Mouse (Mus musculus) retina, embryonic 14.5 days (tissue): ENCODE measurements around the gene Gm4491.
A peak's percentile ranks its signal among the peaks of the same experiment; 100 is the strongest.

Source experiments
- DNase-seq: peaks from one replicate; pipeline ENCODE4 v3.0.0-alpha.2; 2015; ENCODE audit warnings: low spot score

The Gm4491 gene

DNA sequence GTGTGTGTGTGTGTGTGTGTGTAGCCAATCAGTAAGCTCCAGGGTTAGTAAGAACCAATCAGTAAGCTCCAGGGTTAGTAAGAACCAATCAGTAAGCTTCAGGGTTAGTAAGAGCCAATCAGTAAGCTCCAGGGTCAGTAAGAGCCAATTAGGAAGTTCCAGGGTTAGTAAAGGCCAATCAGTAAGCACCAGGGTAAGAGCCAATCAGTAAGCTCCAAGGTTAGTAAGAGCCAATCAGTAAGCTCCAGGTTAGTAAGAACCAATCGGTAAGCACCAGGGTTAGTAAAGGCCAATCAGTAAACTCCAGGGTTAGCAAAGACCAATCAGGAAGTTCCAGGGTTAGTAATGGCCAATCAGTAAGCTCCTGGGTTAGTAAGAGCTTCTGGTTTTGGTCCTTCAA lies 32.8 kb downstream of the Gm4491 start:
- no peak for DNase-seq

DNA sequence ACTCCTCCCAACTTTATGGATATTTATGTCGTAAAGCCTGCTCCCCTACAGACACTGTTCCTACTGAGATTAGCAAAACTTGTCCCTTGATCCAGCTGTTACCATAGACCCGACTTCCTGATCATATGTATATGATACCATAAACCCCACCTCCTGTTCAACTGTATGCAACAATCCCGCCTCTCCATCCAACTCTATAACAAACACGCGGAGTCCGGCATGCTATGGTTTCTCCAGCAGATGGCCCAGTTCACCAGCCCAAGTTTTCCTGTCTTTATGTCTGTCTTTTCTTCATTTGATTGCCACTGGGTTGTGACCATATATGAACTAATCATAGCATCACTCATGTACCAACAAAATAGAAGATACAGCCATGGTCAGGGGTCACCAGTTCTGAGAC lies 40.1 kb downstream of the Gm4491 start:
- no peak for DNase-seq

DNA sequence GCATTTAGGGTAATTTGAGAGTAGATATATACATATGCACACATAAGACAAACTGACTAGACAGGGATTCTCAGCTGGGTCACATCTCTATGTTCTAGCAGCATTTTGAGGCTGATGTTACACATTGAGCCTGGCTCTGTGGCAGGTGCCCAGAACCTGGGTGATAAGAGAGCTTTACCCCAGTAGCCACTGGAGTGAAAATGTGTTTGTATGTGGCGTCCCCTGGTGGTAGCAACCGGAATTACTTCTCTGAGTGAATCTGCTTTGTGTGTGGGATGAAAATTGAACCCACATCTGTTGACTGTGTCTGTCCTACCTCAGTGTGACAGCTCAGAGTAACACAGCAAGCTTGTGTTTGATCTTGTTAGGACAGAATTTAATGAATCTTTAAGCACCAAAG lies 45.8 kb downstream of the Gm4491 start:
- DNase-seq: peak; percentile 66

DNA sequence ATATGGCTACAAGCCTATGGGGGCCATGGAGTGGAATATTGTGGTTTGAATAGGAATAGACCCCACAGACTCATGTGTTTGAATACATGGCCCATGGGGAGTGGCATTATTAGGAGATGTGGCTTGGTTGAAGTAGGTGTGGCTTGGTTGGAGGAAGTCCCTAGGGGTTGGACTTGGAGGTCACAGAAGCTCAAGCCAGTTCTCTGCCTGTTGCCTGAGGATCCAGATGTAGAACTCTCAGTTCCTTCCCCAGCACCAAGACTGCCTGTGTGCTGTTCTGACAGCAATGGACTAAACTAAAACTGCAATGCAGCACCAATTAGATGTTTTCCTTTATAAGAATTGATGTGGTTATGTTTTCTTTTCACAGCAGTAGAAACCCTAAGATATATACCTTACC lies 49.6 kb downstream of the Gm4491 start:
- DNase-seq: no peak
